Mouse (Mus musculus) erythroid progenitor cell, adult 5-6 weeks (primary cell): ENCODE results near the gene Col4a2. TPM values are rescaled to one million over a fixed set of nuclear protein-coding genes. Genes with fewer than 3 reads are reported as not detected.

ENCODE experiments used
- total RNA-seq, 2 experiments: library from RNA; stranded (forward) in 1 of 2; stranded (reverse) in 1 of 2; fragments of 150-400 nt in 1 of 2; fragments of 186-747, 209-891 nt in 1 of 2; gene quantifications; 2 replicates each; pipeline versions ENCODE4 v1.2.3 to v1.2.4; 2015 to 2017; ENCODE audit warnings: low replicate concordance in 2 of 2

The Col4a2 gene
- total RNA-seq, 2 experiments from 2014 or later = 0.23 TPM; not detected in 1

Other genes with a start within 250 kb of the Col4a2 start
- 1.1 TPM in 1 of 2 replicates, not detected in the other for gene Col4a1, start within 50 bp of the Col4a2 start, total RNA-seq (2015; ENCODE audit: low replicate concordance)
- 0.39 TPM in 1 of 2 replicates, not detected in the other for gene Col4a1, start within 50 bp of the Col4a2 start, total RNA-seq (2017; ENCODE audit: low replicate concordance)
- 2.9 TPM in 1 of 2 replicates, not detected in the other for gene Rab20, start 165.9 kb downstream of the Col4a2 start, total RNA-seq (2015; ENCODE audit: low replicate concordance)
- gene Rab20, start 165.9 kb downstream of the Col4a2 start, total RNA-seq (2017; ENCODE audit: low replicate concordance) = 2.8 and 3.6 TPM in 2 replicates
- gene Naxd, start 184.7 kb downstream of the Col4a2 start, total RNA-seq (2015; ENCODE audit: low replicate concordance) = 20.2 and 42.8 TPM in 2 replicates
- 12.9 and 24.0 TPM in 2 replicates for gene Naxd, start 184.7 kb downstream of the Col4a2 start, total RNA-seq (2017; ENCODE audit: low replicate concordance)
- gene Cars2, start 238.0 kb downstream of the Col4a2 start, total RNA-seq (2015; ENCODE audit: low replicate concordance) = 6.1 and 44.4 TPM in 2 replicates
- gene Cars2, start 238.0 kb downstream of the Col4a2 start, total RNA-seq (2017; ENCODE audit: low replicate concordance) = 6.8 and 18.5 TPM in 2 replicates
- gene Ing1, start 242.8 kb downstream of the Col4a2 start, total RNA-seq (2015; ENCODE audit: low replicate concordance) = 46.1 and 62.0 TPM in 2 replicates
- 56.3 and 81.8 TPM in 2 replicates for gene Ing1, start 242.8 kb downstream of the Col4a2 start, total RNA-seq (2017; ENCODE audit: low replicate concordance)